Mouse (Mus musculus): Measurements from ENCODE around the gene 6430548M08Rik.

Gene 6430548M08Rik

GRCm38 (mm10) chr8:120144652-120145301 is 30.8 kb downstream of the 6430548M08Rik start:
- DNase-seq (ENCODE audit: low read depth), result no peak

DNA sequence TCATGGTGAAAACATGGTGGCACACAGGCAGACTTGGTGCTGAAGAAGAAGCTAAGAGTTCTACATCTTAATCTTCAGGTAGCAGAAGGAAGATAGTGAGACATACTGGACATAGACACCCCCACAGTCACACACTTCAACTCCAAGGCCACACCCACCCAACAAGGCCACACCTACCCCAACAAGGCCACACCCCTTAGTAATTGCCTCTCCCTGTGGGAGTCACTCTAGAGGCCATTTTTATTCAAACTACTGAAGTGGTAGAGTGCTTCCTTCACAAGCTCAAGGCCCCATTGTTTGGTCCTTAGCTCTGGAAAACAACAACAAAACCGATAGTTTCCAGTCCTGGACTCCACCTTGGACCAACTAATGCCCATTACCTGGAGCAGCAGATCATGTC is 32.1 kb downstream of the 6430548M08Rik start:
- DNase-seq (ENCODE audit: low read depth), result no peak

DNA sequence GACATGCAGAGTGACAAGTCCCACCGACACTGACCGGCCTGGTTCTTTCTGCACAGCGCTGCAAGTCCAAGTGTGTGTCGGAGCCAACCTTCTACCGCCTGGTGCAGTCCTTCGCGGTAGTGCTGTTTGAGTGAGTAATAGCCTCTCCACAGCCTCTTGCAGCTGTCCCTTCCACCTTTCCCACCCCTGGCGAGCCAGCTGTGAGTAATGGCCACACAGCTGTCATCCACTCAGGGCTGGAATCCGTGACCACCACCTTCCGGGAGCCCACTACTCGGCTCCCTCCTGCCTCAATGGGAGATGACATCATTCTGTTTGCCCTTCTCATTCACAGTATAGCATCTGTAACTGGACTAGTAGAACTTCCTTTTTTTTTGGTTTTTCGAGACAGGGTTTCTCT is 36.1 kb downstream of the 6430548M08Rik start:
- DNase-seq (ENCODE audit: low read depth), result no peak

DNA sequence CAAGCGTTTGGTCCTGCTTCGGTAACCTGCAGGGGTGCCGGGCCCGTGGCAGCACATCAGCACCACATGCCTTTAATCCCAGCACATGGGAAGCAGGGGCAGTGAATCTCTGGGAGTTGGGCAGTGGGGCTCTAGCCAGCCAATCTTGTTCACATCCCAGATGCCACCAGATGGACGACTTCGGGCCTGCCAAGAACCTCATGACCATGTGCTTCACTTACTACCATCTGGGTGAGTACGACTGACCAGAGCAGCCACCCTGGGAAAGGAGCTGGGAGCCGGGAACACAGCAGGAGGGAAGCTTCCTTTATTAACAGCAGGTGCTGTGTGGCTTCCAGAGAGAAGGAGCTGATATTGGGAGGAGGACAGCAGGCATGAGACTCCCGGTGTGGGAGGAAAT is 37.2 kb downstream of the 6430548M08Rik start:
- no peak for DNase-seq (ENCODE audit: low read depth)

- no peak for DNase-seq (ENCODE audit: low read depth)
These were observed 38.7 kb downstream of the 6430548M08Rik start for GRCm38 (mm10) chr8:120152636-120153035.

DNA sequence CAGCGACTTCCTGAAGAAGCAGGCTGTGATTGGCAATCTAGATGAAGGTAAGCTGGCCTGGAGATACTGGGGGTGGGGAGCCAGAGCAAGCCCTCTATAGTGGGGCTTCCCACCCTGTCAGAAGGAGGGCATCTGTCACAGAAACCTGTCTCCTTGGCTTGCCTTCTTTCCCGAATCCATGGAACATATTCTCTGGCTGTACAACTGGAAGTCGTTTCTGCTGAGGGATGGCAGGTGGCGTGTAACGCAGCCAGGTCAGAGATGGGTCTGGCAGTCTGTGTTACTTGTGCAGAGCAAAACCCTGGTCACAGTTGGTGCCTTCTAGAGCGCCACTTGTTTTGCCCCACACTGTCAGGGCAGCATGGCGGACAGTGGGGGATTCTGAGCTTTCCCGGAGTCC is 46.4 kb downstream of the 6430548M08Rik start:
- DNase-seq (ENCODE audit: low read depth), result no peak

GRCm38 (mm10) chr8:120161658-120162403 is 47.9 kb downstream of the 6430548M08Rik start:
- DNase-seq (ENCODE audit: low read depth), result no peak

DNA sequence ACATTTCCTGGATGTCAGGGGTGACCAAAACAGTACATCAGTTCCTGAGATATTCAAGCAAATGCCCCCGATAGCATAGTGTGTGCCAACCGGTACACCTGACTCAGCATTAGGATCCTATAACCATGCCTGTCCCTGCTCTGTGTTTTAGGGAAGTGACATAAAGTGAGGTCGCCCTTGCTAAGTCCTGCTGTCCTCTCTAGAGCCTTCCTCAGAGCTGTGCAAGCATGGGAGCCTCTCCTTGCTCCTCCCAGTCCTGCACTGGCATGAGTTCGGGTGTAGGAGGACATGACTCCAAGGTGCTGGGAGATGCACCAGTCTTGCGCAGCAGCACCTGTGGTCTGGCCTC is 48.4 kb downstream of the 6430548M08Rik start:
- no peak for DNase-seq (ENCODE audit: low read depth)

GRCm38 (mm10) chr8:120163376-120163775 is 49.4 kb downstream of the 6430548M08Rik start:
- no peak for DNase-seq (ENCODE audit: low read depth)

- DNase-seq (ENCODE audit: low read depth), result no peak
These were observed 50.1 kb downstream of the 6430548M08Rik start for GRCm38 (mm10) chr8:120164026-120164425.

GRCm38 (mm10) chr8:120167136-120167535 is 53.2 kb downstream of the 6430548M08Rik start:
- DNase-seq (ENCODE audit: low read depth), result no peak

- no peak for DNase-seq (ENCODE audit: low read depth)
These were observed 53.9 kb downstream of the 6430548M08Rik start for GRCm38 (mm10) chr8:120167821-120168220.

- DNase-seq (ENCODE audit: low read depth), result no peak
These were observed 55.2 kb downstream of the 6430548M08Rik start for GRCm38 (mm10) chr8:120169119-120169518.

GRCm38 (mm10) chr8:120173195-120173594 is 59.2 kb downstream of the 6430548M08Rik start:
- no peak for DNase-seq (ENCODE audit: low read depth)

- DNase-seq (ENCODE audit: low read depth), result no peak
These were observed 60.7 kb downstream of the 6430548M08Rik start for GRCm38 (mm10) chr8:120174606-120175005.

GRCm38 (mm10) chr8:120176605-120177004 is 62.7 kb downstream of the 6430548M08Rik start:
- no peak for DNase-seq (ENCODE audit: low read depth)

- peak; percentile 61 for DNase-seq (ENCODE audit: low read depth)
These were observed 63.6 kb downstream of the 6430548M08Rik start, which contains the start of gene Fam92b for GRCm38 (mm10) chr8:120177318-120178123. Gene Fam92b, minus strand, starts transcription at chr8:120177466.

GRCm38 (mm10) chr8:120178124-120178514 is 64.2 kb downstream of the 6430548M08Rik start:
- peak; percentile 5 for DNase-seq (ENCODE audit: low read depth)

- peak; percentile 92 for DNase-seq (ENCODE audit: low read depth)
These were observed 65.1 kb downstream of the 6430548M08Rik start for GRCm38 (mm10) chr8:120179027-120179431.

- no peak for DNase-seq (ENCODE audit: low read depth)
These were observed 66.6 kb downstream of the 6430548M08Rik start for GRCm38 (mm10) chr8:120180445-120180970.

DNA sequence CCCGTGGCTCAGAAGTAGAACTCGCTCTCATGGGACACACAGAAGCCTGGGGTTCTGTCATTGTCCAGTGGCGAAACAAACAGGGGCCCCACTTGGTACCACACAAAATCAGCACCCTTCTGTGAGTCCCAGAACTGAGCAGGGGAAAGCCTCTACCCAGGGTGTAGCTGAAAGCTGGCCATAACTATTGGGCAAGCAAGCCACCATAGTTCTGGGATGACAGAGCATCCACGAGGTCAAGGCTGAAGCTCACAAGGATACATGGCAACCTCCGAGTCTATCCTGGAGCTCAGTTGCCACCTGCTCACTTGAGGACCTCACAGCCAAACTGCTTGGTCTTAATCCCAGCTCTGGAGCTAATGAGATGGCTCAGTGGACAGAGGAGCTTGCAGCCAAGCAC is 67.3 kb downstream of the 6430548M08Rik start:
- no peak for DNase-seq (ENCODE audit: low read depth)

GRCm38 (mm10) chr8:120181861-120182414 is 68.0 kb downstream of the 6430548M08Rik start:
- DNase-seq (ENCODE audit: low read depth), result no peak
